Mouse (Mus musculus) brain, adult 10 weeks (tissue): Measurements from ENCODE around the gene Depdc5. TPM values are rescaled to one million over a fixed set of nuclear protein-coding genes. Genes with fewer than 3 reads are reported as not detected.

Experiments used
- polyA plus RNA-seq: library from polyadenylated mRNA; stranded (reverse); fragments of 350-450 nt; fragmentation: Illumina TruSeq; extraction: RNeasy Lipid Tissue Mini Kit (QIAGEN cat#74804); gene quantifications from one replicate; pipeline ENCODE4 v1.2.3, GENCODE M21; 2015; ENCODE audit warnings: low read depth, low replicate concordance

The Depdc5 gene
- 39.2 TPM for polyA plus RNA-seq

GRCm38 (mm10) chr5:32863253-32864228 is at the start of gene Depdc5:
Gene Depdc5 (plus strand): TSS chr5:32863701.

GRCm38 (mm10) chr5:32827009-32827408 is 36.5 kb upstream of the Depdc5 start, which contains the start of gene Gm20671:
Gene Gm20671 (minus strand): TSS chr5:32827109.

GRCm38 (mm10) chr5:32853731-32854507 is 9.6 kb upstream of the Depdc5 start, which contains the start of gene Prr14l:
Gene Prr14l (minus strand): TSS chr5:32854256.

GRCm38 (mm10) chr5:33018561-33019425 is 155.3 kb downstream of the Depdc5 start, which contains the start of gene Ywhah:
Gene Ywhah (plus strand): TSS chr5:33018816.

Other genes starting within 250 kb of the Depdc5 start
- 71.2 TPM for gene Pisd, start 78.1 kb upstream of the Depdc5 start, polyA plus RNA-seq
- gene Gm20671, start 36.6 kb upstream of the Depdc5 start, polyA plus RNA-seq = not detected
- gene Prr14l, start 9.4 kb upstream of the Depdc5 start, polyA plus RNA-seq = 14.6 TPM
- gene Ywhah, start 155.1 kb downstream of the Depdc5 start, polyA plus RNA-seq = 1,559 TPM
- 0.16 TPM for gene Slc5a1, start 240.5 kb downstream of the Depdc5 start, polyA plus RNA-seq